In the genomic region with DNA sequence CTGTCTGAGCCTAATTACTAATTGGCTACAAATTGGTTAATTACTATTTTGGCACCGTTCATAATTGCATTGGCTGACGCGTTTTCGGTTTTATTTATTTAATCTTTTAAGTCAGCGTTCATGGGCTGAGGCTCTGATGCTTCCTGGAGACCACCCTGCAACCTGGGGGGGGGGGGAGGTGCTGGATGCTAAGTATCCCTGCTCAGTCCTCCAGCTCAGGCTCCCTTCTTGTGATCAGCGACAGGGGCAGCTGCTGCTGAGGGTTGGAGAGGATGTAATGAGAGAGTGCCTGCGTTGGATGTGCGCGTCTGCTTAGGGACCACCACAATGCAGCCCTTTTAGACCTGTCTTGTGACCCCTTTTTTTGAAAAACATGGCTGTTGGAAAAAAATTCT, we compare ENCODE assay signal across 9 mouse cellular contexts. TPM values are rescaled to one million over a fixed set of nuclear protein-coding genes. Genes with fewer than 3 reads are reported as not detected.
A peak's percentile ranks its signal among the peaks of the same experiment; 100 is the strongest.
DNase-seq lines count a peak whose midpoint lies in the region; ATAC-seq and TF ChIP-seq lines count a peak whose summit lies in the region.
"Had no signal": no experiment of that assay in that cellular context is flagged by ENCODE, and none has a peak within 500 bp of the region (broad histone marks: within the 10 kb centered on the region; RNA-seq: fewer than 3 reads in every experiment).

No protein-coding gene starts in this region.

- peak overlapping the region; percentile 64; the same call in 1 of the 2 replicates for H3K4me2 ChIP-seq in liver, embryonic 15.5 days
- peak overlapping the region; percentile 78 for H3K4me2 ChIP-seq in stomach, postnatal 0 days (replicated peaks; ENCODE audit: low read depth)

- no peak for ATAC-seq in liver, embryonic 15.5 days (ENCODE audit: insufficient read depth)
- no peak for ATAC-seq in stomach, postnatal 0 days (ENCODE audit: low FRiP score, low TSS enrichment)

- H3K9me3 ChIP-seq in liver, embryonic 15.5 days (replicated peaks) = no peaks in the 10 kb centered on the region
- no peaks in the 10 kb centered on the region for H3K9me3 ChIP-seq in stomach, postnatal 0 days (ENCODE audit: control insufficient read depth, low read length)

- WGBS in liver, embryonic 15.5 days (ENCODE audit: insufficient replicate concordance) = 2% methylated on average over 9 of the region's 9 CpGs
- 3% methylated on average over 9 of the region's 9 CpGs for WGBS in stomach, postnatal 0 days

- TF ChIP-seq CTCF in gastrocnemius, adult 2 months (IDR thresholded peaks at IDR 0.05) = no peak
- no peak for TF ChIP-seq CTCF in stomach, postnatal 0 days (IDR thresholded peaks at IDR 0.05; ENCODE audit: low read depth)

- no peak overlapping the region for H3K27ac ChIP-seq in gastrocnemius, adult 2 months
- H3K27ac ChIP-seq in liver, embryonic 15.5 days (replicated peaks) = no peak overlapping the region
- H3K27ac ChIP-seq in stomach, postnatal 0 days (replicated peaks) = no peak overlapping the region

- DNase-seq in gastrocnemius, adult 2 months = no peak
- DNase-seq in gastrocnemius, postnatal 4 days (ENCODE audit: low spot score in 2 of 2) = no peak
- peak; percentile 63 for DNase-seq in retina, postnatal 1 day
- no peak for DNase-seq in retina, embryonic 14.5 days (ENCODE audit: low spot score)
- no peak for DNase-seq in stomach, postnatal 0 days (ENCODE audit: low spot score)
- no peak for DNase-seq in spleen, postnatal 14 days (ENCODE audit: low spot score in 2 of 2)
- no peak for DNase-seq in right cerebral cortex, postnatal 36 days (ENCODE audit: low spot score in 2 of 2)
- DNase-seq: thymus, adult 2 months had no signal

- no peak overlapping the region for H3K9ac ChIP-seq in liver, embryonic 15.5 days
- H3K9ac ChIP-seq in stomach, postnatal 0 days (ENCODE audit: low read length) = no peak overlapping the region

- H3K27me3 ChIP-seq in liver, embryonic 15.5 days = peaks cover 46% of the 10 kb centered on the region
- H3K27me3 ChIP-seq in stomach, postnatal 0 days (ENCODE audit: control insufficient read depth, insufficient read depth, low read length) = peaks cover 9% of the 10 kb centered on the region; the same call in 1 of the 2 replicates

- intact Hi-C loops in gastrocnemius, adult 2 months (cut with DNase I) = no loop called here

- no peaks in the 10 kb centered on the region for H3K36me3 ChIP-seq in liver, embryonic 15.5 days (replicated peaks)
- no peaks in the 10 kb centered on the region for H3K36me3 ChIP-seq in stomach, postnatal 0 days (ENCODE audit: control insufficient read depth, insufficient read depth, low read length)

- H3K4me3 ChIP-seq in gastrocnemius, adult 2 months = peak overlapping the region; percentile 60
- H3K4me3 ChIP-seq in liver, embryonic 15.5 days (replicated peaks) = peak overlapping the region; percentile 37; the same call in 1 of the 2 replicates
- peak overlapping the region; percentile 40 for H3K4me3 ChIP-seq in stomach, postnatal 0 days (ENCODE audit: low read depth, low read length)

- no peak for TF ChIP-seq EP300 in stomach, postnatal 0 days (optimal IDR thresholded peaks at IDR 0.05)

- H3K4me1 ChIP-seq in liver, embryonic 15.5 days (replicated peaks) = peaks cover 3% of the 10 kb centered on the region; the same call in 1 of the 2 replicates
- H3K4me1 ChIP-seq in stomach, postnatal 0 days (replicated peaks; ENCODE audit: control insufficient read depth, insufficient read depth) = 0 out of 2 replicates have a peak, but pooled peaks cover 3% of the 10 kb centered on the region

RNA-seq across cellular contexts. Expression of a gene that starts 2.0 kb away (rescaled TPM):
- total RNA-seq in gastrocnemius, adult 2 months (2021) = not detected
- total RNA-seq in gastrocnemius, postnatal 4 days (2021) = under 1 TPM; 0.39 to 0.61 TPM
- polyA plus RNA-seq in liver, embryonic 15.5 days (2015; fragmentation: Nextera tagmentation; extraction: Ambion mirVana) = 0.31 and 0.63 TPM in 2 replicates
- 0.79 and 1.2 TPM in 2 replicates for polyA plus RNA-seq in stomach, postnatal 0 days (2015; fragmentation: Nextera tagmentation; extraction: Ambion mirVana)
